Mouse (Mus musculus): ENCODE measurements around the gene C2cd2l. TPM values are rescaled to one million over a fixed set of nuclear protein-coding genes. Genes with fewer than 3 reads are reported as not detected.
"Not testable (repeated sequence)": the region's sequence is repeated elsewhere in the genome, so short reads cannot be mapped to it uniquely, and the experiment has no call there.

Gene C2cd2l
- polyA plus RNA-seq (2015; fragmentation: Nextera tagmentation; extraction: Ambion mirVana): 6.8 and 8.5 TPM in 2 replicates

DNA sequence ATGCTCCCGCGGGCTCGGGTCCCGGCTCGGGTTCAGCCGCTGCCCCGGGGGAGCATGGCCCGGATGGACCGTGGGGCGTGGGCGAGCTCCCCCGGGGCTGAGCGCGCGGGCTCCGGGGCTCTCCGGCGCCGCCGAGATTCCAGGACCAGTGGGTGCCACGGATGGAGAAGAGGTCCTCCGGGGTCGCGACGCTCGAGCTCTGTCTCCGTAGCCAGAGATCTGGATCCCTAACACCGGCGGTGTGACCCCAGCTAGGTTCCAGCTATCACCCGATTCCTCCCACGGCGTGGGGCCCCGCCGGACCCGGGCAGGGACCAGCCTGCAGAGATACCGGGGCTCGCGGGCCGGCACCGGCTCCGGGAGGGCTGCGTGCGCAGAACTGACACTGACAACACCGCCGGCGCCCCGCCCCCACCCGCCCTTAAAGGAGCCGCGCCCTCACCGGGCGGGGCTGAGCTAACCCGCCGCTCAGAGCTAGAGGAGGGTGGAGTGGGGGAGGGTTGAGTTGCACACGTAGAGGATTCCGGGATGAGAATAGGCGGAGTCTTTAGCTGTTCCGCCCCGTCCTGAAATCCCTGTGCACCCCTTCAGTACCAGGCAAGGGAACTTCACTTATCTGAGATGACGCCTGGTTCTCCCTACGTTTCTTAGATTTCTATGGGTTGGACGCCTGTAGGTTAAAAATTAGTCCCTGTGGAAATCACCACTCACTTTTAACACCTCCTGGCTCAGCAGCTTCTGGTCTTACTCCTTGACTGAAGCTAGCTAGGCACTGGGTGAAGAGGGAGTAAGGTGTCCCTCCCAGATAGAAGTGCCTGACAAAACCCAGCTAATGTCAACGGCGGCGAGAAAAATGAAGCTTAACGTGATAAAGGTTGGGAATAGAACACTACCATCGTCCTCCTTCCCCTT, at the start of gene C2cd2l:
TSS of gene C2cd2l (minus strand) at position 399 of the 912 bp plus-strand sequence.
- Histone ChIP-seq H3K9ac (peak within 1 kb of the TSS; percentile 74), H3K27me3 (no peaks in the 10 kb centered on the region), H3K9me3 (no peaks in the 10 kb centered on the region), H3K36me3 (peaks cover 10% of the 10 kb centered on the region), H3K4me3 (peak within 1 kb of the TSS; percentile 77), H3K4me1 (peaks cover 25% of the 10 kb centered on the region), H3K27ac (peak within 1 kb of the TSS; percentile 56), H3K4me2 (peak within 1 kb of the TSS; percentile 85)
- peak; percentile 98 for ATAC-seq (ENCODE audit: borderline replicate concordance, extremely low read depth, low FRiP score, low TSS enrichment)
- under 1% methylated on average over 63 of the region's 67 CpGs for WGBS

DNA sequence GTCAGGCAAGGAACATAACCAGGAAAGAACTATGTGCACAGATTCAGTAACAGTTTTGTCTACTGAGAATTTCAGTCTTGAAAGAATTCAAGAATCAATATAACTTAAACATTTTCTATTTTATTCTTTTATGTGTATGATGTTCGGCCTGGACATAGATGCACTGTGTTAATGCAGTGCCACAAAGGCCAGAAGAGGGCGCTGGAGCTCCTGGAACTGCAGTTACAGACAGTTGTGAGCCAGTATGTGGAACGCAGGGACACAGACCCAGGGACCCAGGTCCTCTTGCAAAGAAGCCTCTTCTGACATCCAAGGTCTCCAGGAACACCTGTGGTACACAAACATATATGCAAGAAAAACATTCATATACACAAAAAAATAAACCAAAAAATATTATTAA, 44.4 kb upstream of the C2cd2l start:
- WGBS: 60% methylated on average over 3 of the region's 3 CpGs
- Histone ChIP-seq H3K27ac (no peak overlapping the region), H3K4me3 (no peak overlapping the region), H3K27me3 (no peaks in the 10 kb centered on the region), H3K4me2 (no peak overlapping the region), H3K36me3 (peaks cover 3% of the 10 kb centered on the region; the same call in 1 of the 2 replicates), H3K4me1 (peaks cover 9% of the 10 kb centered on the region; the same call in 1 of the 2 replicates), H3K9me3 (no peaks in the 10 kb centered on the region), H3K9ac (no peak overlapping the region)
- no peak for ATAC-seq (ENCODE audit: borderline replicate concordance, extremely low read depth, low FRiP score, low TSS enrichment)

DNA sequence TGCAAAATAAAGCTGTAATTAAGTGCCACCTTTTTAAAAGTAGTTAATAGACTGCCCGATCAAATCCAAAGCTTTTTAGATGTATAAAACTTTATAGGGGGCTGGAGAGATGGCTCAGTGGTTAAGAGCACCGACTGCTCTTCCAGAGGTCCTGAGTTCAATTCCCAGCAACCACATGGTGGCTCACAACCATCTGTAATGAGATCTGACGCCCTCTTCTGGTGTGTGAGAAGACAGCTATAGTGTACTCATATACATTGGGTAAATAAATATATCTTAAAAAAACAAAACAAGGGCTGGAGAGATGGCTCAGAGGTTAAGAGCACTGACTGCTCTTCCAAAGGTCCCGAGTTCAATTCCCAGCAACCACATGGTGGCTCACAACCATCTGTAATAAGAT, 41.8 kb upstream of the C2cd2l start:
- not testable (repeated sequence) for H3K27me3 ChIP-seq, H3K9me3 ChIP-seq, H3K4me1 ChIP-seq
- H3K27ac ChIP-seq: peak overlapping the region; percentile 48; the same call in 1 of the 2 replicates
- peaks cover 22% of the 10 kb centered on the region for H3K36me3 ChIP-seq
- ATAC-seq (ENCODE audit: borderline replicate concordance, extremely low read depth, low FRiP score, low TSS enrichment): peak; percentile 36
- H3K4me2 ChIP-seq: peak overlapping the region; percentile 76
- WGBS: 42% methylated on average over 4 of the region's 4 CpGs
- peak overlapping the region; percentile 70 for H3K4me3 ChIP-seq
- H3K9ac ChIP-seq: peak overlapping the region; percentile 67; the same call in 1 of the 2 replicates

DNA sequence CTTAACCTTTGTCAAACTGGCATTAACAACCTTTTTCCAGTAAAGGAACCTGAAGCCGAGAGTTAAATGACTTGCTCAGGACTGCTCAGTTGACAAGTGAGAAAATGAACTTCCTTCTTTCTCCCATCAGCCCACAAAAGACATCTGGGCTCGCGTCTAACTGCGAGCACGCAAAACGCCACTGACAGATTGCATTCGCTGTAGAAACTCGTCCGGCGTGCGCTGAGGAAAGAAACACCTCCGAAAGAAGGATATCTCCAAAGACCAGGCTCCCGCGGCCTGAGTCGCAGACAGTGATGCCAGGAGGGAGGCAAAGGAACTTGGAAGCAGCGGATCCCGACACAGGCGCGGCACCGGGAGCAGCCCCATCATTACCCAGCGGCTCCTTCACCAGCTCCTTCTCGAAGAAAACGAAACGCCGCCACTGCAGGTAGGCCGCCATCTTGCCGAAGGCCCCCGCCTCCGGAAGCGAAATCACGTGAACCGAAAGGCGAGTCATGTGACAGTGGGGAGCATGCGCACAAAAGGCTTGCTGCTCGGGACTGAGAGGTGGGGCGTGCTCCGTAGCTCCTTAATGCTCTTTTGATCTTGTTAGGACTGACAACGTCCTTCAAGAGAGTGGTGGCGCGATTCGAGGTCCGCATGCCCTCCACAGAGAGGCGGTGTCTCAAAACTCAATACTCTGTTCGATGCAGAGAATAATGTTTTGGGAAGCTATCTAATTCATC, 41.3 kb upstream of the C2cd2l start, which contains the start of gene Vps11:
TSS of gene Vps11 (minus strand) at position 481 of the 728 bp plus-strand sequence.
- peaks cover 28% of the 10 kb centered on the region for H3K36me3 ChIP-seq
- H3K27ac ChIP-seq: peak within 1 kb of the TSS; percentile 48
- ATAC-seq (ENCODE audit: borderline replicate concordance, extremely low read depth, low FRiP score, low TSS enrichment): peak; percentile 95
- peak within 1 kb of the TSS; percentile 76 for H3K4me2 ChIP-seq
- under 1% methylated on average over 44 of the region's 44 CpGs for WGBS
- no peaks in the 10 kb centered on the region for H3K27me3 ChIP-seq
- H3K4me1 ChIP-seq: peaks cover 9% of the 10 kb centered on the region; the same call in 1 of the 2 replicates
- H3K9me3 ChIP-seq: no peaks in the 10 kb centered on the region
- peak within 1 kb of the TSS; percentile 70 for H3K4me3 ChIP-seq
- peak within 1 kb of the TSS; percentile 67 for H3K9ac ChIP-seq

DNA sequence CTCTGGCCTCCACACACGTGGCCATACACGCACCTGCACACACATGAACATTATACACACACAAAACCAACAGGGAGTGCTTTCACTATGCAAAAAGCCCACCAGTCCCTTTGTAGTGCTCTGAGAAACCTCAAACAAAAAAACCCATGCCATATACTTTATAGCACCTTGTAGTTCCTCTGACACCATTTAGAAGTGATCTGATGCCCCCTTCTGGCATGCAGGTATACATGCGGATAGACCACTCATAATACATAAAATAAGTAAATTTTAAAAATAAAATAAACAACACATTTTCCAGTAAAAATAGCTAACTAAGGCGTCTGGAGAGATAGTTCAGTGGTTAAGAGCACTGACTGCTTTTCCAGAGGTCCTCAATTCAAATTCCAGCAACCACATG, 37.1 kb upstream of the C2cd2l start:
- no peaks in the 10 kb centered on the region for H3K27me3 ChIP-seq
- ATAC-seq (ENCODE audit: borderline replicate concordance, extremely low read depth, low FRiP score, low TSS enrichment): no peak
- H3K4me2 ChIP-seq: no peak overlapping the region
- WGBS: 63% methylated on average over 4 of the region's 4 CpGs
- no peak overlapping the region for H3K9ac ChIP-seq
- H3K4me3 ChIP-seq: no peak overlapping the region
- peaks cover 69% of the 10 kb centered on the region for H3K36me3 ChIP-seq
- H3K4me1 ChIP-seq: peaks cover 9% of the 10 kb centered on the region; the same call in 1 of the 2 replicates
- H3K9me3 ChIP-seq: no peaks in the 10 kb centered on the region
- H3K27ac ChIP-seq: no peak overlapping the region

DNA sequence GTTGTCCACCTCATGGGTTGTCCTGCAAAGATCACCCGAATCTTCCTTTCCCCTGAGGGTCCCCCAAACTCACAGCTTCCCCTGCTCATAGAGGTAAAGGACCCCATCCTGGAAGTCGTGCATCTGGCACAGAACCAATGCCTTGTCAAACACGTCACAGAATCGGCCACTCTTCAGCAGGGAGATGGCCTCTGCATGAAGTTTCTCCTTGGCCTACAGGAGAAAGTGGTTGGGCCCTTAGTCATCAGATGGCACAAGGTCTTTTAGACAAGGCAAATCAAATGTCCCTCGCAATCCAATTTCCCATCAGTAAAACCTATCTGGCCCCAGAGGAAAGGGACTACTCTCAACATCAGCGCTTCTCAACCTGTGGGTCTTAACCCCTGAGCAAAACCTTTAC, 33.1 kb upstream of the C2cd2l start:
- Histone ChIP-seq H3K9me3 (no peaks in the 10 kb centered on the region), H3K4me2 (no peak overlapping the region), H3K4me3 (no peak overlapping the region), H3K4me1 (no peaks in the 10 kb centered on the region), H3K27me3 (no peaks in the 10 kb centered on the region), H3K9ac (no peak overlapping the region), H3K27ac (no peak overlapping the region), H3K36me3 (peaks cover 92% of the 10 kb centered on the region)
- no peak for ATAC-seq (ENCODE audit: borderline replicate concordance, extremely low read depth, low FRiP score, low TSS enrichment)
- WGBS: 83% methylated on average over 6 of the region's 6 CpGs

DNA sequence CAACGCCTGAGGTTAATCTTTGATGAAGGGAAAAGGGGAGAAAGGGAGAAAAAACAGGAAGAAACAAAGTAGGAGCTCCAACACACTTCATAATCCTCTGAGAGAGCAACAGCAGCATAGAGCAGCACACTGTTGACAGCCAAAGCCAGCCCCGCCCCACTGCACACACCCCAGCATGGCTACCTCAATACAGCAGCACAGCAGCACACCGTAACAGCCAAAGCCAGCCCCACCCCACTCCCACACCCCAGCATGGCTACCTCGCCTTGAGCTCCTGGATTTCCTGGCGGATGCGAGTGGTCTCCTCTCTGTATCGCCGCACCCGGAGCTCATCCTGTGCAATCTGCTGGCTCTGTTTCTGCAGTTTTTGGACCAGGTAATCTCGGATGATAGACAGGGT, 32.3 kb upstream of the C2cd2l start:
- Histone ChIP-seq H3K4me3 (no peak overlapping the region), H3K27me3 (no peaks in the 10 kb centered on the region), H3K4me1 (no peaks in the 10 kb centered on the region), H3K9me3 (no peaks in the 10 kb centered on the region), H3K4me2 (no peak overlapping the region), H3K36me3 (peaks cover 93% of the 10 kb centered on the region), H3K27ac (no peak overlapping the region), H3K9ac (no peak overlapping the region)
- 87% methylated on average over 10 of the region's 10 CpGs for WGBS
- no peak for ATAC-seq (ENCODE audit: borderline replicate concordance, extremely low read depth, low FRiP score, low TSS enrichment)

DNA sequence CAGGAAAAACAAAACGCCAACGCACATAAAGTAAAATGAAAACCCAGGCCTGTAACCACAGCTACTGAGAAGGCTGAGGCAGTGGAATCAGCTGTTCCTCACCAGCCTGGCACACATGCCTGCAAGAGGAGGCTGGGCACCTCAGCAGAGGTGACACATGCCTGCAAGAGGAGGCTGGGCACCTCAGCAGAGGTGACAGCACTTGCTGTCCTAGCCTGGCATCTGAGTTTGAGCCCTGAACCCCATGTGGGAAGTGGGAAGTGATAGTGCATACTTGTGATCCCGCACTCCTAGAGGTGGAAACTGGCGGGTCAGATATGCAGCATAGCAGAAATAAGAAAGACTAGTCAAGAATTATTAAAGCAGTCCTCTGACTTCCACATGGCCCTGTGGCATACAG, 31.3 kb upstream of the C2cd2l start:
- no peaks in the 10 kb centered on the region for H3K4me1 ChIP-seq
- no peak overlapping the region for H3K4me3 ChIP-seq
- 97% methylated on average over 4 of the region's 4 CpGs for WGBS
- no peak overlapping the region for H3K27ac ChIP-seq
- no peak for ATAC-seq (ENCODE audit: borderline replicate concordance, extremely low read depth, low FRiP score, low TSS enrichment)
- H3K4me2 ChIP-seq: no peak overlapping the region
- H3K27me3 ChIP-seq: no peaks in the 10 kb centered on the region
- peaks cover 93% of the 10 kb centered on the region for H3K36me3 ChIP-seq
- H3K9me3 ChIP-seq: no peaks in the 10 kb centered on the region
- no peak overlapping the region for H3K9ac ChIP-seq

DNA sequence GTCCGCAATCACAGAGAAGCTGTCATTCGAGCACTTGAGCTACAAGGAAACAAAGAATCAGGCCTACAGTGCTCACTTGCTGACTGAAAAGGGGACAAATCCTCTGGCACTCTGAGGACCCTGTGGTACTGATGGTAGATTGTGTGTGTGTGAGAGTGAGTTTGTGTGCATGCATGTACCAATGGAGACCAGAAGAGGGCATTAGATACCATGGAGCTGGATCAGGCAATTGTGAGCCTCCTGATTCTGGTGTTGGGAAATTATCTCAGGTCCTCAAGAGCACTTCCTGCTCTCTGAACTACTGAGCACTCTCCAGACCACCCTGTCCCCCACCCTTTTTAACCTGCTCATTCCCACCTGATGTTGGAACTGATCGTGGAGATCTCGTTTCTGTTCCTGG, 28.5 kb upstream of the C2cd2l start:
- H3K4me2 ChIP-seq: no peak overlapping the region
- 0 out of 2 replicates have a peak, but pooled peaks cover 4% of the 10 kb centered on the region for H3K4me1 ChIP-seq
- peaks cover 72% of the 10 kb centered on the region for H3K36me3 ChIP-seq
- no peak overlapping the region for H3K27ac ChIP-seq
- 95% methylated on average over 4 of the region's 4 CpGs for WGBS
- H3K9ac ChIP-seq: no peak overlapping the region
- no peak for ATAC-seq (ENCODE audit: borderline replicate concordance, extremely low read depth, low FRiP score, low TSS enrichment)
- no peaks in the 10 kb centered on the region for H3K9me3 ChIP-seq
- H3K27me3 ChIP-seq: no peaks in the 10 kb centered on the region
- no peak overlapping the region for H3K4me3 ChIP-seq

DNA sequence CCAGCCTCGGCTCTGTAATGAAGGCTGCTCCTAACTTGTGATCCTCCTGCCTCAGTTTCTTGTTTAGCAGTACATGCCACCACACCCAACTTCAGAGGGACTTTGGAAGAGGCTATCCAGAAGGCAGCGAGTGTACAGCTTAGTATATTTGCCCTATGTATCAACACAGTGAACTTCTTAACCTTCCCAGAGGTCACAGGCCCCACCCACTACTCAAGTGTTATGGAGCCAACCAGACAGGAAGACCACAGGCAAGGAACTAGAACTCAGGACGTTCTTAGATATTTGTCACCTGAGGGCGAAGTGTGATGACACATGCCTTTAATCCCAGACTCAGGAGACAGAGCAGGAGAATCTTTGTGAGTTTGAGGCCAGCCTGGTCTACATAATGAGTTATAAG, 27.5 kb upstream of the C2cd2l start:
- Histone ChIP-seq H3K9me3 (no peaks in the 10 kb centered on the region), H3K27ac (no peak overlapping the region), H3K4me3 (no peak overlapping the region), H3K9ac (no peak overlapping the region), H3K36me3 (peaks cover 63% of the 10 kb centered on the region), H3K27me3 (no peaks in the 10 kb centered on the region), H3K4me1 (peaks cover 11% of the 10 kb centered on the region), H3K4me2 (no peak overlapping the region)
- ATAC-seq (ENCODE audit: borderline replicate concordance, extremely low read depth, low FRiP score, low TSS enrichment): no peak
- WGBS: 76% methylated on average over 4 of the region's 4 CpGs

DNA sequence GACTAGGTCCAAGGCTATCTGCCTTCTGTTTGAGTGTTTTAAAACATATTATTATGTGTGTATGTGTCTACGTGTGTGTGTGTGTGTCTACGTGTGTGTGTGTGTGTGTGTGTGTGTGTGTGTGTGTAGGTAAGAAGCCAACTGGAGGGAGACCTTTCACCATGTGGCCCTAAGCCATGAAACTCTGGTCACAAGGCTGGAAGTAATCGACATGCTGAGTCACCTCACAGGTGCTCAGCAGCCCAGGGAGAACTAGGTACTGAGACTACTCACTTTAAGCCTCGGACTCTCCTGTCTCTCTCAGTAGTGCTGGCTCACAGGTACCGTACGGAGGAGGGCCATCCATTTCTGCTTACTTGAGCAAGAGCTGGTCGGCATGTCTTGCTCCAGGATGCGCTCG, 27.1 kb upstream of the C2cd2l start:
- Histone ChIP-seq H3K4me3 (no peak overlapping the region), H3K4me2 (no peak overlapping the region), H3K9me3 (no peaks in the 10 kb centered on the region), H3K27me3 (no peaks in the 10 kb centered on the region), H3K4me1 (peaks cover 16% of the 10 kb centered on the region), H3K36me3 (peaks cover 58% of the 10 kb centered on the region), H3K27ac (no peak overlapping the region), H3K9ac (no peak overlapping the region)
- WGBS: 90% methylated on average over 9 of the region's 9 CpGs
- no peak for ATAC-seq (ENCODE audit: borderline replicate concordance, extremely low read depth, low FRiP score, low TSS enrichment)

Measured in lung, embryonic 15.5 days (tissue).